Mouse (Mus musculus): ENCODE results near the gene Sele.

DNA sequence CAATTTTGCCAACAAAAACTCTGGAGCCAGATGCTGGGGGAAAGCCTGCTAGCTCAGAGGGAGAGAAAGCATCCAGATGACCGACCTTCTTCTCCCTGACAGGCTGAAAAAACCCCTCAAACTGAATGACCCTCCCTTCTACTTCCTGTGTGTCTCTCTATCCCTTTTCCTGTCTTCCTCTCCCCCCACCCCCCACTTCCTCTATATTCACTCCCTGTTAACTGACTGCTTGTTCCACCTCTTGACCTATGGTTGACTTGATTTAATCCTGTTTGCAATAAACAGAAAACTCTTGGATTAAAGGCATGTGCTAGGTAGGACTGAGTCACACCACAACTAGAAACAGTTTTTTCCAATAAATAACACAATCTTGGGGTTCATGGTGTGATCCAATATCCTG, 33.4 kb upstream of the Sele start:
- TF ChIP-seq FLI1 (IDR thresholded peaks at IDR 0.05; ENCODE audit: low read length) (no peak), GATA1 (IDR thresholded peaks at IDR 0.05; ENCODE audit: borderline replicate concordance, low read length) (no peak)
